Mouse (Mus musculus) stomach, postnatal 0 days (tissue): ENCODE results near the gene Olfr690. TPM values are rescaled to one million over a fixed set of nuclear protein-coding genes. Genes with fewer than 3 reads are reported as not detected.

Experiments used
- ATAC-seq: fragments of 200-750 bp; cut with Nextera tagmentation; 2 replicates; pipeline ENCODE4 v1.8.0; 2017; ENCODE audit not compliant: low FRiP score, low TSS enrichment
- DNase-seq: peaks from one replicate; pipeline ENCODE4 v3.0.0-alpha.2; 2016; ENCODE audit warnings: low spot score
- H3K27ac ChIP-seq: fragments of 300-500 bp; sonication (generic); replicated peaks from 2 replicates; pipeline ENCODE4 v1.5.1; 2014; ENCODE audit warnings: mild to moderate bottlenecking, control low read depth
- H3K27me3 ChIP-seq: fragments of 300-500 bp; sonication (generic); 2 replicates; pipeline ENCODE4 v1.6.1; 2014; ENCODE audit warnings: low read length; ENCODE audit not compliant: control insufficient read depth, insufficient read depth
- H3K36me3 ChIP-seq: fragments of 300-500 bp; sonication (generic); 2 replicates; pipeline ENCODE4 v1.6.1; 2014; ENCODE audit warnings: low read length, mixed read lengths; ENCODE audit not compliant: control insufficient read depth, insufficient read depth
- H3K4me1 ChIP-seq: fragments of 300-500 bp; sonication (generic); replicated peaks from 2 replicates; pipeline ENCODE4 v1.6.1; 2014; ENCODE audit warnings: antibody characterized with exemption; ENCODE audit not compliant: control insufficient read depth, insufficient read depth
- H3K4me2 ChIP-seq: fragments of 300-500 bp; sonication (generic); replicated peaks from 2 replicates; pipeline ENCODE4 v1.6.1; 2014; ENCODE audit warnings: low read depth, mild to moderate bottlenecking, control low read depth, moderate library complexity
- H3K4me3 ChIP-seq: fragments of 300-500 bp; sonication (generic); 2 replicates; pipeline ENCODE4 v1.5.1; 2014; ENCODE audit warnings: low read depth, low read length, control low read depth
- H3K9ac ChIP-seq: fragments of 300-500 bp; sonication (generic); 2 replicates; pipeline ENCODE4 v1.6.1; 2014; ENCODE audit warnings: mild to moderate bottlenecking, low read length, control low read depth, mixed read lengths
- H3K9me3 ChIP-seq: fragments of 300-500 bp; sonication (generic); 2 replicates; pipeline ENCODE4 v1.6.1; 2016; ENCODE audit warnings: low read length; ENCODE audit not compliant: control insufficient read depth
- CTCF ChIP-seq: IDR thresholded peaks from 2 replicates; pipeline ENCODE4 v1.5.1; 2016; ENCODE audit warnings: antibody characterized with exemption, low read depth, mild to moderate bottlenecking, moderate library complexity
- EP300 ChIP-seq: optimal IDR thresholded peaks from 2 replicates; pipeline ENCODE3; 2016; ENCODE audit warnings: antibody characterized with exemption
- WGBS: fragments of 180-500 bp; shearing (Covaris S2); extraction: QIAGEN DNeasy Blood & Tissue Kit; methylation state at CpG from one replicate; pipeline ENCODE4 v1.1.7; 2014; 5-methylcytosine and 5-hydroxymethylcytosine counted together
- polyA plus RNA-seq: library from polyadenylated mRNA; unstranded; fragments of >200 nt; fragmentation: Nextera tagmentation; extraction: Ambion mirVana; gene quantifications from 2 replicates; pipeline ENCODE4 v1.2.1, GENCODE M21; 2015

Olfr690 gene
- not detected in 2 replicates for polyA plus RNA-seq

GRCm38 (mm10) chr7:105334004-105334403 lies at the start of gene Olfr690:
Gene Olfr690 (minus strand): TSS chr7:105334104.
- H3K4me1 ChIP-seq = no peaks in the 10 kb centered on the region
- no peak within 1 kb of the TSS for H3K27ac ChIP-seq
- DNase-seq (no peak), ATAC-seq (no peak)
- no peaks in the 10 kb centered on the region for H3K36me3 ChIP-seq
- no peak for TF ChIP-seq CTCF
- TF ChIP-seq EP300 = no peak
- H3K9me3 ChIP-seq = no peaks in the 10 kb centered on the region
- H3K4me2 ChIP-seq = no peak within 1 kb of the TSS
- no peak within 1 kb of the TSS for H3K4me3 ChIP-seq
- WGBS = 91% methylated on average over 1 of the region's 1 CpGs
- H3K9ac ChIP-seq = no peak within 1 kb of the TSS
- no peaks in the 10 kb centered on the region for H3K27me3 ChIP-seq

GRCm38 (mm10) chr7:105380329-105380728 lies 46.4 kb upstream of the Olfr690 start:
- no peaks in the 10 kb centered on the region for H3K4me1 ChIP-seq
- DNase-seq = no peak
- 90% methylated on average over 3 of the region's 3 CpGs for WGBS
- no peak overlapping the region for H3K27ac ChIP-seq
- no peaks in the 10 kb centered on the region for H3K9me3 ChIP-seq
- TF ChIP-seq CTCF = no peak
- TF ChIP-seq EP300 = no peak
- ATAC-seq = no peak
- no peak overlapping the region for H3K4me2 ChIP-seq
- peaks cover 37% of the 10 kb centered on the region for H3K36me3 ChIP-seq
- H3K4me3 ChIP-seq = no peak overlapping the region
- no peak overlapping the region for H3K9ac ChIP-seq
- no peaks in the 10 kb centered on the region for H3K27me3 ChIP-seq

- Histone ChIP-seq H3K4me3 (no peak within 1 kb of the TSS), H3K4me1 (no peaks in the 10 kb centered on the region), H3K9ac (no peak within 1 kb of the TSS), H3K4me2 (no peak within 1 kb of the TSS), H3K36me3 (peaks cover 10% of the 10 kb centered on the region), H3K9me3 (no peaks in the 10 kb centered on the region), H3K27ac (no peak within 1 kb of the TSS), H3K27me3 (no peaks in the 10 kb centered on the region)
- ATAC-seq = no peak
- 71% methylated on average over 1 of the region's 1 CpGs for WGBS
- TF ChIP-seq CTCF = no peak
- TF ChIP-seq EP300 = no peak
- no peak for DNase-seq
These were observed 41.0 kb upstream of the Olfr690 start, which contains the start of gene Gm5901 for GRCm38 (mm10) chr7:105374866-105375265. Gene Gm5901 (plus strand): TSS chr7:105375038.

GRCm38 (mm10) chr7:105373976-105374375 lies 40.1 kb upstream of the Olfr690 start:
- DNase-seq (no peak), ATAC-seq (no peak)
- WGBS = 83% methylated on average over 3 of the region's 3 CpGs

GRCm38 (mm10) chr7:105373509-105373908 lies 39.6 kb upstream of the Olfr690 start:
- DNase-seq = peak; percentile 30
- peaks cover 7% of the 10 kb centered on the region for H3K36me3 ChIP-seq
- ATAC-seq = no peak
- no peaks in the 10 kb centered on the region for H3K9me3 ChIP-seq
- H3K27ac ChIP-seq = no peak overlapping the region
- TF ChIP-seq CTCF = no peak
- TF ChIP-seq EP300 = no peak
- H3K9ac ChIP-seq = no peak overlapping the region
- H3K4me1 ChIP-seq = no peaks in the 10 kb centered on the region
- WGBS = 72% methylated on average over 4 of the region's 4 CpGs
- no peak overlapping the region for H3K4me2 ChIP-seq
- no peaks in the 10 kb centered on the region for H3K27me3 ChIP-seq
- H3K4me3 ChIP-seq = no peak overlapping the region

More at GRCm38 (mm10) chr7:105373976-105374375, 40.1 kb upstream of the Olfr690 start:
- Histone ChIP-seq H3K27me3 (no peaks in the 10 kb centered on the region), H3K36me3 (peaks cover 10% of the 10 kb centered on the region), H3K4me1 (no peaks in the 10 kb centered on the region), H3K9me3 (no peaks in the 10 kb centered on the region), H3K4me3 (no peak overlapping the region), H3K9ac (no peak overlapping the region), H3K27ac (no peak overlapping the region), H3K4me2 (no peak overlapping the region)
- TF ChIP-seq EP300 = no peak
- no peak for TF ChIP-seq CTCF

- Histone ChIP-seq H3K9ac (no peak overlapping the region), H3K9me3 (no peaks in the 10 kb centered on the region), H3K4me2 (no peak overlapping the region), H3K27ac (no peak overlapping the region), H3K4me3 (no peak overlapping the region), H3K36me3 (peaks cover 4% of the 10 kb centered on the region), H3K4me1 (no peaks in the 10 kb centered on the region), H3K27me3 (no peaks in the 10 kb centered on the region)
- 72% methylated on average over 1 of the region's 1 CpGs for WGBS
- TF ChIP-seq CTCF = no peak
- ATAC-seq (no peak), DNase-seq (no peak)
These were observed 39.0 kb upstream of the Olfr690 start for GRCm38 (mm10) chr7:105372912-105373311.
